Mouse (Mus musculus): ENCODE measurements around the gene 2310034G01Rik. TPM values are rescaled to one million over a fixed set of nuclear protein-coding genes. Genes with fewer than 3 reads are reported as not detected.

2310034G01Rik gene
- polyA plus RNA-seq, 1 experiment from 2014 or later = 1.3 TPM

DNA sequence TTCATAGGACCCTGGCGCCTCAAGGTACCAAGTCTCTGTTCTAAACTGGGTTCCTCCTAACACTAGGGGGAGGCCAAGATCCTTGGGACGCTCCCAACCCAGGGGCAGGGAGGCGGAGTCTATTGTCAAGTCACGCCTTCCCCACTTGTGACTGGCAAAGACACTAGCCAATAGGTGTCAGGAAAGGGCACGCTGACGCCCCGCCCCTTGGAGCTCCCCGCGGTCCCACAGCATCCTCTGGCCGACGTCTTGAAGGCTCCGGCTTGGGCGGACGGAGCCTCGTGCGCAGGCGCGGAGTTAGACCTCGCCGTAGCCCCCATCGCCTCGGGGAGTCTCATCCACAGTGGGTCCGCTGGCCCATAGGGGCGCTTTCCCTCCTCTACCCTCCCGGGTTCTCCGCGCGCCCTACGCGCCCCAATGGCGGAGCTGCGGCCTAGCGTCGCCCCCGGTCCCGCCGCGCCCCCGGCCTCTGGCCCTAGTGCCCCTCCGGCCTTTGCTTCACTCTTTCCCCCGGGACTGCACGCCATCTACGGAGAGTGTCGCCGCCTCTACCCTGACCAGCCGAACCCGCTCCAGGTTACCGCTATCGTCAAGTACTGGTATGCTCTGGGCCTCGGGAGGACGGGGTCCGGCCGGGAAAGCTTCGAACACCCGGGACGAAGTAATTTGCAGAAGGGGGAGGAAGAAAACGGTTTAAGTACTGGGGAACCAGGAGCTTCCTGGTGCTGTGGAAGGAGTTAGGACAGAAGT is 46.8 kb upstream of the 2310034G01Rik start, which contains the start of gene Sufu:
Sufu (plus strand) TSS at position 211 of the 750 bp plus-strand sequence.
- peak; percentile 87 for ATAC-seq
- peaks cover 4% of the 10 kb centered on the region; the same call in 1 of the 2 replicates for H3K36me3 ChIP-seq (ENCODE audit: control insufficient read depth, insufficient read depth)
- peak within 1 kb of the TSS; percentile 60 for H3K27ac ChIP-seq (ENCODE audit: low read depth, low read length)
- peak within 1 kb of the TSS; percentile 73 for H3K4me2 ChIP-seq (replicated peaks; ENCODE audit: low read depth)
- 1% methylated on average over 53 of the region's 57 CpGs for WGBS
- H3K27me3 ChIP-seq (replicated peaks; ENCODE audit: control insufficient read depth, insufficient read depth, low read length) = no peaks in the 10 kb centered on the region
- peaks cover 4% of the 10 kb centered on the region; the same call in 1 of the 2 replicates for H3K4me1 ChIP-seq (replicated peaks; ENCODE audit: control insufficient read depth, insufficient read depth, low read length)
- TF ChIP-seq CTCF (IDR thresholded peaks at IDR 0.05; ENCODE audit: low read depth) = peak; percentile 95
- no peaks in the 10 kb centered on the region for H3K9me3 ChIP-seq (ENCODE audit: control insufficient read depth)
- H3K9ac ChIP-seq (ENCODE audit: low read depth, low read length) = peak within 1 kb of the TSS; percentile 52
- peak within 1 kb of the TSS; percentile 64 for H3K4me3 ChIP-seq (ENCODE audit: low read depth, low read length)

DNA sequence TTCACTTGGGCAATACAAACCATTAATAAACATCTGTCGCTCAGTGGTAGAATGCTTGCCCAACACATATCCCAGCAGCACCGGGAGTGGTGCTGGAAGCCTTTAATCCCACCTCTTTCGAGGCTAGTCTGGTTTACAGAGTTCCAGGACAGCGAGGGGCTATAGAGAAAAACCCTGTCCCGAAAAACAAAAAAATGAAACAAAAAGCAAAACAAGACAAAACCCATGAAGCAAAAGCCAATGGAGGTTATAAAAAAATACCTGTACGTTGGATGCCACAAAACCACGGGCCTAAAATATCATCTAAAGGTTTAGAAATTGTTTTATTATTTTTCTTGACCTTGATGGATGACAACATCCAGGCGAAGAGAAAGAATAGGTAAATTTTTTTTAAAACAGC is 46.0 kb upstream of the 2310034G01Rik start:
- TF ChIP-seq CTCF (IDR thresholded peaks at IDR 0.05; ENCODE audit: low read depth) = no peak
- H3K4me2 ChIP-seq (replicated peaks; ENCODE audit: low read depth) = peak overlapping the region; percentile 73
- H3K9me3 ChIP-seq (ENCODE audit: control insufficient read depth) = no peaks in the 10 kb centered on the region
- peaks cover 4% of the 10 kb centered on the region; the same call in 1 of the 2 replicates for H3K4me1 ChIP-seq (replicated peaks; ENCODE audit: control insufficient read depth, insufficient read depth, low read length)
- ATAC-seq = no peak
- no peaks in the 10 kb centered on the region for H3K27me3 ChIP-seq (replicated peaks; ENCODE audit: control insufficient read depth, insufficient read depth, low read length)
- 0 out of 2 replicates have a peak, but pooled peaks cover 3% of the 10 kb centered on the region for H3K36me3 ChIP-seq (ENCODE audit: control insufficient read depth, insufficient read depth)
- 11% methylated on average over 8 of the region's 8 CpGs for WGBS
- H3K27ac ChIP-seq (ENCODE audit: low read depth, low read length) = no peak overlapping the region
- no peak overlapping the region for H3K9ac ChIP-seq (ENCODE audit: low read depth, low read length)
- H3K4me3 ChIP-seq (ENCODE audit: low read depth, low read length) = peak overlapping the region; percentile 64

DNA sequence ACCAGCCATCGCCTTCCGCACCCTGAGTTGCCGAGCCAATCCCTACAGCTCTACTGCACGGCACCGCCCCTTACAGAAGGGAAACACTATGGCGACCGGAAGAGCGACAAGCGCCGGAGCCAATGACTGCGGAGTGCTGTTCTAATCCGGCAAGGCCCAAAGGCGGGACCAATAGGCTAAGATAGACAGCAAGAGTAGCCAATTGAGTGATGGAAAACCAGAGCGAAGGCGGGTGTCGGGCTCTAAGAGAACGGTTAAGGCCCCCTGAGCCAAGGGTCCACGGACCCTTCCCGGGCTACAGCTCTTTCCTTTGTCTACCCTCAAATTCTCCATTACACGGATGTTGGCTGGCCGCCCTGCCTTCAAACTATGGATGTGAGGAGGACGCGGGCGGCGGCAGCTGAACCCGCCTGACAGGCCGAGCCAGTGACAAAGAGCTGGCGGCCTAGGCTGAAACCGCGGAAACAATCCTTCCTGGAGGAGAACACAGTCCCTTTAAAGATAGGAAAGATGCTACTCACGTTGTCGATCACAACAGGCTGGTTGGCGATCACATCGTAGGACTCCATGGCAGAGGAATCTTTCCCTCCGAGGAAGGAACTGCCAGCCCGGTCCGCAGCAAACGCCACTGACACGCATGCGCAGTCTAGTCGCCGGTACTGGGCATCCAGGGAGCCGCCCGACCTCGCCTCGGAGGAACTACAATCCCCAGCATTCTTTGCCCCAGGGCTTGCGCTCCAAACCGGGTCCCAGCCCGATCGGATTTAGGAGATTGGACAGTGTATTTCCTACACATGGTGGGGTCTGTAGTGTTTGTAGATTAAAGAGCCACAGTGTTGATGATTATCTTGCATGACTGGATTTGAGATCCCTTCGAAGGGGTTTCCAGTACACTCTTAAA is 45.3 kb upstream of the 2310034G01Rik start, which contains the start of gene Actr1a:
Actr1a (minus strand) TSS at position 640 of the 901 bp plus-strand sequence.
- TF ChIP-seq CTCF (IDR thresholded peaks at IDR 0.05; ENCODE audit: low read depth) = no peak
- peaks cover 4% of the 10 kb centered on the region; the same call in 1 of the 2 replicates for H3K4me1 ChIP-seq (replicated peaks; ENCODE audit: control insufficient read depth, insufficient read depth, low read length)
- under 1% methylated on average over 51 of the region's 51 CpGs for WGBS
- H3K4me2 ChIP-seq (replicated peaks; ENCODE audit: low read depth) = peak within 1 kb of the TSS; percentile 73
- ATAC-seq = peak; percentile 92
- H3K36me3 ChIP-seq (ENCODE audit: control insufficient read depth, insufficient read depth) = 0 out of 2 replicates have a peak, but pooled peaks cover 6% of the 10 kb centered on the region
- H3K4me3 ChIP-seq (ENCODE audit: low read depth, low read length) = peak within 1 kb of the TSS; percentile 64
- no peaks in the 10 kb centered on the region for H3K27me3 ChIP-seq (replicated peaks; ENCODE audit: control insufficient read depth, insufficient read depth, low read length)
- H3K9me3 ChIP-seq (ENCODE audit: control insufficient read depth) = no peaks in the 10 kb centered on the region
- H3K27ac ChIP-seq (ENCODE audit: low read depth, low read length) = peak within 1 kb of the TSS; percentile 43; the same call in 1 of the 2 replicates
- H3K9ac ChIP-seq (ENCODE audit: low read depth, low read length) = peak within 1 kb of the TSS; percentile 63

DNA sequence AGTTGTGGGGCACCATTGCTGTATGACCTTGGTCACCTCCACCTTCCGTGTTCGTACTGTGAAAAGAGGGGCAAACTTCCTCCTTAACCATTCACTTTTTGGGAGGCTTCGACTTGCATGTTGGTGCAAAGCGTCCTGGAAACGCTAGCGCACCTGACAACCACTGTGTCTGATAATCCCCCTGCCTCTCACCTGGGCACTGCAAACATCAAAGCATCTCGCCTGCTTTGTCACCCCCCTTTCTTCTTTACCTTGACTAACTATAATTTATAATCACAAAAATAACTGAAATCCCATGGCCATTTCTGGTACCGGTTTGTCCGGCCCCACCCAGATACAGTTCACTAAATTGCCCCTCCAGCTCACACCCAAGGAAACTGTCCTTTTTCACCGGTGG is 44.6 kb upstream of the 2310034G01Rik start:
- H3K27ac ChIP-seq (ENCODE audit: low read depth, low read length) = no peak overlapping the region
- under 1% methylated on average over 10 of the region's 10 CpGs for WGBS
- H3K4me1 ChIP-seq (replicated peaks; ENCODE audit: control insufficient read depth, insufficient read depth, low read length) = peaks cover 4% of the 10 kb centered on the region; the same call in 1 of the 2 replicates
- ATAC-seq = no peak
- H3K27me3 ChIP-seq (replicated peaks; ENCODE audit: control insufficient read depth, insufficient read depth, low read length) = no peaks in the 10 kb centered on the region
- H3K9ac ChIP-seq (ENCODE audit: low read depth, low read length) = peak overlapping the region; percentile 37; the same call in 1 of the 2 replicates
- no peaks in the 10 kb centered on the region for H3K9me3 ChIP-seq (ENCODE audit: control insufficient read depth)
- no peak for TF ChIP-seq CTCF (IDR thresholded peaks at IDR 0.05; ENCODE audit: low read depth)
- H3K4me3 ChIP-seq (ENCODE audit: low read depth, low read length) = peak overlapping the region; percentile 64
- 0 out of 2 replicates have a peak, but pooled peaks cover 8% of the 10 kb centered on the region for H3K36me3 ChIP-seq (ENCODE audit: control insufficient read depth, insufficient read depth)
- peak overlapping the region; percentile 73 for H3K4me2 ChIP-seq (replicated peaks; ENCODE audit: low read depth)

DNA sequence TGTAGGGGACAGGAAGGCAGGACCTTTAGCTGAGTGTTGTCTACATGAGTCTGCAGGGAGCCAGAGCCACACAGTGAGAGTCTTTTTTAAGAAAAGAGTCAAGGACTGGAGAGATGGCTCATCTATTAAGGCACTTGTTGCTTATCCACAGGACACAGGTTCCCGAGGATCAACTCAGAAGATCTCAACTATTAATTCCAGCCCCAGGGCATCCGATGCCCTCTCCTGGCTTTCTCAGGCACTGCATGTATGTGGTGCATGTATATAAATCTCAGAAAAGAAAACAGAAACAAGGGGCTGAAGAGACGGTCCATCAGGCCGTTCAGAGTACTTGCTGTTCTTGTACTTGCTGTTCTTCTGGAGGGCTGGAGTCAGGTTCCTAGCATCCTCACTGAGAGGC is 41.9 kb upstream of the 2310034G01Rik start:
- ATAC-seq = no peak
- Histone ChIP-seq H3K4me2 (replicated peaks; ENCODE audit: low read depth) (no peak overlapping the region), H3K9me3 (ENCODE audit: control insufficient read depth) (no peaks in the 10 kb centered on the region), H3K27me3 (replicated peaks; ENCODE audit: control insufficient read depth, insufficient read depth, low read length) (no peaks in the 10 kb centered on the region), H3K27ac (ENCODE audit: low read depth, low read length) (no peak overlapping the region), H3K9ac (ENCODE audit: low read depth, low read length) (no peak overlapping the region), H3K4me3 (ENCODE audit: low read depth, low read length) (no peak overlapping the region), H3K36me3 (ENCODE audit: control insufficient read depth, insufficient read depth) (peaks cover 18% of the 10 kb centered on the region), H3K4me1 (replicated peaks; ENCODE audit: control insufficient read depth, insufficient read depth, low read length) (no peaks in the 10 kb centered on the region)
- peak; percentile 78 for TF ChIP-seq CTCF (IDR thresholded peaks at IDR 0.05; ENCODE audit: low read depth)
- 25% methylated on average over 4 of the region's 4 CpGs for WGBS

DNA sequence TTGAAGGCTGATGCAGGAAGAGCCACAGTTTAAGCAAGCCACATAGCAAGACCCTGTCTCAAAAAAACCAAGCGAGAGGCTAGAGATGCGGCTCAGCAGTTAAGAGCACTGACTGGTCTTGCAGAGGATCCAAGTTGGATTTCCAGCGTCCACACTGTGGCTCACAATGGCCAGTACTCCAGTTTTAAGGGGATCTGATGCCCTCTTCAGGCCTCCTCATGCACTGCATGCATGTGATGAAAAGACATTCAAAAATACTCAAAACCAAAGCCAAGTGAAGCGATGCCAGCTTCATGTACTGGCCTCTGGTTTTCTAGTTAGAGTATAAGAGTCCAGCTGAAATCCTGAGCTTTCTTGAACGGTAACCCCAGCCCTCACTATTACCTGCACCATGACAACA is 39.8 kb upstream of the 2310034G01Rik start:
- no peak for ATAC-seq
- peak; percentile 55 for TF ChIP-seq CTCF (IDR thresholded peaks at IDR 0.05; ENCODE audit: low read depth)
- no peaks in the 10 kb centered on the region for H3K9me3 ChIP-seq (ENCODE audit: control insufficient read depth)
- 88% methylated on average over 5 of the region's 5 CpGs for WGBS
- no peaks in the 10 kb centered on the region for H3K4me1 ChIP-seq (replicated peaks; ENCODE audit: control insufficient read depth, insufficient read depth, low read length)
- H3K4me3 ChIP-seq (ENCODE audit: low read depth, low read length) = no peak overlapping the region
- no peak overlapping the region for H3K4me2 ChIP-seq (replicated peaks; ENCODE audit: low read depth)
- peaks cover 30% of the 10 kb centered on the region for H3K36me3 ChIP-seq (ENCODE audit: control insufficient read depth, insufficient read depth)
- H3K27me3 ChIP-seq (replicated peaks; ENCODE audit: control insufficient read depth, insufficient read depth, low read length) = no peaks in the 10 kb centered on the region
- H3K9ac ChIP-seq (ENCODE audit: low read depth, low read length) = no peak overlapping the region
- H3K27ac ChIP-seq (ENCODE audit: low read depth, low read length) = no peak overlapping the region

Data from intestine, postnatal 0 days (tissue).